Mouse (Mus musculus): ENCODE data around the gene Defb19. TPM values are rescaled to one million over a fixed set of nuclear protein-coding genes. Genes with fewer than 3 reads are reported as not detected.

Gene Defb19
- polyA plus RNA-seq, 1 experiment from 2014 or later, result not detected

Other genes with a start within 250 kb of the Defb19 start
- 87.0 and 90.6 TPM in 2 replicates for gene Rbck1, start 247.7 kb downstream of the Defb19 start, polyA plus RNA-seq (2016; fragmentation: Nextera tagmentation; extraction: Ambion mirVana)
- gene Trib3, start 236.3 kb downstream of the Defb19 start, polyA plus RNA-seq (2016; fragmentation: Nextera tagmentation; extraction: Ambion mirVana), result 2.3 and 2.4 TPM in 2 replicates
- 14.7 and 16.5 TPM in 2 replicates for gene Nrsn2, start 203.7 kb downstream of the Defb19 start, polyA plus RNA-seq (2016; fragmentation: Nextera tagmentation; extraction: Ambion mirVana)
- gene Sox12, start 182.2 kb downstream of the Defb19 start, polyA plus RNA-seq (2016; fragmentation: Nextera tagmentation; extraction: Ambion mirVana), result 18.5 and 18.9 TPM in 2 replicates
- 47.9 and 49.8 TPM in 2 replicates for gene Zcchc3, start 165.3 kb downstream of the Defb19 start, polyA plus RNA-seq (2016; fragmentation: Nextera tagmentation; extraction: Ambion mirVana)
- 0.53 and 0.61 TPM in 2 replicates for gene 6820408C15Rik, start 164.7 kb downstream of the Defb19 start, polyA plus RNA-seq (2016; fragmentation: Nextera tagmentation; extraction: Ambion mirVana)
- not detected in 2 replicates for gene Defb23, start 115.7 kb downstream of the Defb19 start, polyA plus RNA-seq (2016; fragmentation: Nextera tagmentation; extraction: Ambion mirVana)
- not detected in 2 replicates for gene Defb20, start 103.2 kb downstream of the Defb19 start, polyA plus RNA-seq (2016; fragmentation: Nextera tagmentation; extraction: Ambion mirVana)
- not detected in 2 replicates for gene Defb22, start 90.2 kb downstream of the Defb19 start, polyA plus RNA-seq (2016; fragmentation: Nextera tagmentation; extraction: Ambion mirVana)
- not detected in 2 replicates for gene Defb26, start 68.6 kb downstream of the Defb19 start, polyA plus RNA-seq (2016; fragmentation: Nextera tagmentation; extraction: Ambion mirVana)
- gene Defb28, start 62.1 kb downstream of the Defb19 start, polyA plus RNA-seq (2016; fragmentation: Nextera tagmentation; extraction: Ambion mirVana), result not detected in 2 replicates
- gene Defb29, start 40.2 kb downstream of the Defb19 start, polyA plus RNA-seq (2016; fragmentation: Nextera tagmentation; extraction: Ambion mirVana), result not detected in 2 replicates
- gene Gm17416, start 11.0 kb downstream of the Defb19 start, polyA plus RNA-seq (2016; fragmentation: Nextera tagmentation; extraction: Ambion mirVana), result not detected in 2 replicates
- not detected in 2 replicates for gene Defb21, start 7.6 kb downstream of the Defb19 start, polyA plus RNA-seq (2016; fragmentation: Nextera tagmentation; extraction: Ambion mirVana)
- not detected in 2 replicates for gene Defb45, start 19.1 kb upstream of the Defb19 start, polyA plus RNA-seq (2016; fragmentation: Nextera tagmentation; extraction: Ambion mirVana)
- gene Defb36, start 24.0 kb upstream of the Defb19 start, polyA plus RNA-seq (2016; fragmentation: Nextera tagmentation; extraction: Ambion mirVana), result not detected in 2 replicates
- not detected in 2 replicates for gene Defb25, start 42.7 kb upstream of the Defb19 start, polyA plus RNA-seq (2016; fragmentation: Nextera tagmentation; extraction: Ambion mirVana)
- gene Rem1, start 46.6 kb upstream of the Defb19 start, polyA plus RNA-seq (2016; fragmentation: Nextera tagmentation; extraction: Ambion mirVana), result 0.23 and 0.30 TPM in 2 replicates
- 141 and 145 TPM in 2 replicates for gene H13, start 89.1 kb upstream of the Defb19 start, polyA plus RNA-seq (2016; fragmentation: Nextera tagmentation; extraction: Ambion mirVana)
- 42.8 and 47.7 TPM in 2 replicates for gene Mcts2, start 106.7 kb upstream of the Defb19 start, polyA plus RNA-seq (2016; fragmentation: Nextera tagmentation; extraction: Ambion mirVana)
- gene Id1, start 155.9 kb upstream of the Defb19 start, polyA plus RNA-seq (2016; fragmentation: Nextera tagmentation; extraction: Ambion mirVana), result 103 and 107 TPM in 2 replicates
- 3.7 and 4.4 TPM in 2 replicates for gene Cox4i2, start 173.9 kb upstream of the Defb19 start, polyA plus RNA-seq (2016; fragmentation: Nextera tagmentation; extraction: Ambion mirVana)

Measured in neural tube, embryonic 12.5 days (tissue).